Mouse (Mus musculus): ENCODE results near the gene Fcor. TPM values are rescaled to one million over a fixed set of nuclear protein-coding genes. Genes with fewer than 3 reads are reported as not detected.

Fcor gene
- polyA plus RNA-seq, 1 experiment, result 2.8 TPM

GRCm38 (mm10) chr8:3628014-3628413 lies 44.1 kb downstream of the Fcor start:
- H3K9me3 ChIP-seq, result no peaks in the 10 kb centered on the region
- peaks cover 52% of the 10 kb centered on the region for H3K4me1 ChIP-seq
- H3K27me3 ChIP-seq (replicated peaks), result no peaks in the 10 kb centered on the region
- H3K4me3 ChIP-seq (replicated peaks), result no peak overlapping the region
- H3K36me3 ChIP-seq (replicated peaks; ENCODE audit: low read length), result peaks cover 38% of the 10 kb centered on the region
- TF ChIP-seq FLI1 (IDR thresholded peaks at IDR 0.05; ENCODE audit: low read length) (no peak), GATA1 (IDR thresholded peaks at IDR 0.05; ENCODE audit: borderline replicate concordance, low read length) (no peak)

- TF ChIP-seq FLI1 (IDR thresholded peaks at IDR 0.05; ENCODE audit: low read length) (no peak), GATA1 (IDR thresholded peaks at IDR 0.05; ENCODE audit: borderline replicate concordance, low read length) (no peak)
- Histone ChIP-seq H3K4me1 (peaks cover 52% of the 10 kb centered on the region), H3K27me3 (replicated peaks) (no peaks in the 10 kb centered on the region), H3K36me3 (replicated peaks; ENCODE audit: low read length) (peaks cover 35% of the 10 kb centered on the region), H3K4me3 (replicated peaks) (no peak overlapping the region), H3K9me3 (no peaks in the 10 kb centered on the region)
Observed at GRCm38 (mm10) chr8:3626971-3627370, 45.2 kb downstream of the Fcor start.

- TF ChIP-seq FLI1 (IDR thresholded peaks at IDR 0.05; ENCODE audit: low read length), result no peak
- TF ChIP-seq GATA1 (IDR thresholded peaks at IDR 0.05; ENCODE audit: borderline replicate concordance, low read length), result no peak
Observed at GRCm38 (mm10) chr8:3625445-3625844, 46.7 kb downstream of the Fcor start, which contains the start of gene Pcp2. Gene Pcp2, minus strand, starts transcription at chr8:3625545.

GRCm38 (mm10) chr8:3622119-3622518 lies 50.0 kb downstream of the Fcor start:
- TF ChIP-seq FLI1 (IDR thresholded peaks at IDR 0.05; ENCODE audit: low read length), result no peak
- no peak for TF ChIP-seq GATA1 (IDR thresholded peaks at IDR 0.05; ENCODE audit: borderline replicate concordance, low read length)
- Histone ChIP-seq H3K36me3 (replicated peaks; ENCODE audit: low read length) (peaks cover 59% of the 10 kb centered on the region), H3K4me1 (peaks cover 50% of the 10 kb centered on the region), H3K4me3 (replicated peaks) (peak overlapping the region; percentile 98), H3K27me3 (replicated peaks) (no peaks in the 10 kb centered on the region), H3K9me3 (no peaks in the 10 kb centered on the region)

More at GRCm38 (mm10) chr8:3625445-3625844, 46.7 kb downstream of the Fcor start, which contains the start of gene Pcp2:
- Histone ChIP-seq H3K4me3 (replicated peaks) (no peak within 1 kb of the TSS), H3K4me1 (peaks cover 48% of the 10 kb centered on the region), H3K27me3 (replicated peaks) (no peaks in the 10 kb centered on the region), H3K9me3 (no peaks in the 10 kb centered on the region), H3K36me3 (replicated peaks; ENCODE audit: low read length) (peaks cover 34% of the 10 kb centered on the region)

GRCm38 (mm10) chr8:3621199-3621970 lies 50.8 kb downstream of the Fcor start, which contains the start of the genes Xab2 and Pet100:
Gene Xab2, minus strand, starts transcription at chr8:3621316.
Gene Pet100, plus strand, starts transcription at chr8:3621548.
- peaks cover 65% of the 10 kb centered on the region for H3K36me3 ChIP-seq (replicated peaks; ENCODE audit: low read length)
- H3K9me3 ChIP-seq, result no peaks in the 10 kb centered on the region
- H3K4me1 ChIP-seq, result peaks cover 43% of the 10 kb centered on the region
- H3K27me3 ChIP-seq (replicated peaks), result no peaks in the 10 kb centered on the region
- H3K4me3 ChIP-seq (replicated peaks), result peak within 1 kb of the TSS; percentile 98
- TF ChIP-seq FLI1 (IDR thresholded peaks at IDR 0.05; ENCODE audit: low read length) (peak; percentile 63; the same call in 1 of the 2 replicates), GATA1 (IDR thresholded peaks at IDR 0.05; ENCODE audit: borderline replicate concordance, low read length) (no peak)

Other genes starting within 250 kb of the Fcor start
- 2.8 and 3.7 TPM in 2 replicates for gene Pex11g, start 204.7 kb downstream of the Fcor start, polyA plus RNA-seq (2012; ENCODE audit: insufficient read depth, low replicate concordance)
- gene Tex45, start 201.5 kb downstream of the Fcor start, polyA plus RNA-seq (2012; ENCODE audit: insufficient read depth, low replicate concordance), result not detected in 2 replicates
- gene Zfp358, start 179.2 kb downstream of the Fcor start, polyA plus RNA-seq (2012; ENCODE audit: insufficient read depth, low replicate concordance), result 19.3 and 36.7 TPM in 2 replicates
- 142 and 183 TPM in 2 replicates for gene Mcoln1, start 171.9 kb downstream of the Fcor start, polyA plus RNA-seq (2012; ENCODE audit: insufficient read depth, low replicate concordance)
- gene Pnpla6, start 157.0 kb downstream of the Fcor start, polyA plus RNA-seq (2012; ENCODE audit: insufficient read depth, low replicate concordance), result 13.8 and 16.2 TPM in 2 replicates
- gene C330021F23Rik, start 104.4 kb downstream of the Fcor start, polyA plus RNA-seq (2012; ENCODE audit: insufficient read depth, low replicate concordance), result not detected in 2 replicates
- gene Camsap3, start 85.1 kb downstream of the Fcor start, polyA plus RNA-seq (2012; ENCODE audit: insufficient read depth, low replicate concordance), result 0.36 TPM in 1 of 2 replicates, not detected in the other
- 35.4 and 48.4 TPM in 2 replicates for gene Xab2, start 51.0 kb downstream of the Fcor start, polyA plus RNA-seq (2012; ENCODE audit: insufficient read depth, low replicate concordance)
- 58.2 and 85.9 TPM in 2 replicates for gene Pet100, start 50.8 kb downstream of the Fcor start, polyA plus RNA-seq (2012; ENCODE audit: insufficient read depth, low replicate concordance)
- 11.1 TPM in 1 of 2 replicates, not detected in the other for gene Pcp2, start 46.8 kb downstream of the Fcor start, polyA plus RNA-seq (2012; ENCODE audit: insufficient read depth, low replicate concordance)
- gene Stxbp2, start 41.4 kb downstream of the Fcor start, polyA plus RNA-seq (2012; ENCODE audit: insufficient read depth, low replicate concordance), result 533 and 675 TPM in 2 replicates
- 0.39 TPM in 1 of 2 replicates, not detected in the other for gene Retn, start 16.6 kb downstream of the Fcor start, polyA plus RNA-seq (2012; ENCODE audit: insufficient read depth, low replicate concordance)
- 0.10 TPM in 1 of 2 replicates, not detected in the other for gene Mcemp1, start 6.6 kb downstream of the Fcor start, polyA plus RNA-seq (2012; ENCODE audit: insufficient read depth, low replicate concordance)
- 10.6 and 25.8 TPM in 2 replicates for gene Trappc5, start 3.9 kb upstream of the Fcor start, polyA plus RNA-seq (2012; ENCODE audit: insufficient read depth, low replicate concordance)
- gene Fcer2a, start 21.8 kb upstream of the Fcor start, polyA plus RNA-seq (2012; ENCODE audit: insufficient read depth, low replicate concordance), result 0.07 TPM in 1 of 2 replicates, not detected in the other
- gene Clec4g, start 48.3 kb upstream of the Fcor start, polyA plus RNA-seq (2012; ENCODE audit: insufficient read depth, low replicate concordance), result 1.2 and 11.6 TPM in 2 replicates
- gene Cd209a, start 76.6 kb upstream of the Fcor start, polyA plus RNA-seq (2012; ENCODE audit: insufficient read depth, low replicate concordance), result not detected in 2 replicates
- gene Cd209e, start 181.9 kb upstream of the Fcor start, polyA plus RNA-seq (2012; ENCODE audit: insufficient read depth, low replicate concordance), result not detected in 2 replicates
- not detected in 2 replicates for gene Cd209d, start 206.2 kb upstream of the Fcor start, polyA plus RNA-seq (2012; ENCODE audit: insufficient read depth, low replicate concordance)

All from megakaryocyte, embryonic 14.5 days (primary cell).